Mouse (Mus musculus) forelimb bud, embryonic 11.5 days (tissue): ENCODE results near the gene Pif1.

ENCODE experiments used
- DNase-seq: peaks from one replicate; pipeline ENCODE4 v3.0.0-alpha.2; 2012; ENCODE audit warnings: low read depth, low spot score

Gene Pif1

GRCm38 (mm10) chr9:65636926-65637325, 50.0 kb downstream of the Pif1 start:
- DNase-seq, result no peak

GRCm38 (mm10) chr9:65639065-65639464, 52.1 kb downstream of the Pif1 start:
- DNase-seq, result no peak

- DNase-seq, result peak; percentile 65
Measured at GRCm38 (mm10) chr9:65640838-65641410, 54.0 kb downstream of the Pif1 start.

GRCm38 (mm10) chr9:65641446-65642052, 54.6 kb downstream of the Pif1 start:
- DNase-seq, result no peak

- no peak for DNase-seq
Measured at GRCm38 (mm10) chr9:65642546-65642945, 55.6 kb downstream of the Pif1 start.

- no peak for DNase-seq
Measured at GRCm38 (mm10) chr9:65644960-65645359, 58.0 kb downstream of the Pif1 start.
